Mouse (Mus musculus) erythroblast, adult 5-6 weeks (primary cell): ENCODE measurements around the gene 4632433K11Rik. TPM values are rescaled to one million over a fixed set of nuclear protein-coding genes. Genes with fewer than 3 reads are reported as not detected.
"Not testable (repeated sequence)": the region's sequence is repeated elsewhere in the genome, so short reads cannot be mapped to it uniquely, and the experiment has no call there.

ENCODE experiments used
- ATAC-seq: replicated peaks from 2 replicates; pipeline ENCODE4 v1.8.0; 2016; ENCODE audit warnings: moderate number of reproducible peaks, mild to moderate bottlenecking, moderate TSS enrichment, inconsistent platforms; ENCODE audit not compliant: poor library complexity, low FRiP score, severe bottlenecking
- total RNA-seq, 2 experiments: library from RNA; stranded (forward) in 1 of 2; stranded (reverse) in 1 of 2; fragments of 150-400 nt in 1 of 2; fragments of 200-764, 138-1000 nt in 1 of 2; gene quantifications; 2 replicates each; pipeline versions ENCODE4 v1.2.3 to v1.2.4; 2015 to 2017; ENCODE audit warnings: low replicate concordance in 2 of 2

Gene 4632433K11Rik
- total RNA-seq, 2 experiments from 2014 or later: 0.60 TPM; not detected in 1

DNA sequence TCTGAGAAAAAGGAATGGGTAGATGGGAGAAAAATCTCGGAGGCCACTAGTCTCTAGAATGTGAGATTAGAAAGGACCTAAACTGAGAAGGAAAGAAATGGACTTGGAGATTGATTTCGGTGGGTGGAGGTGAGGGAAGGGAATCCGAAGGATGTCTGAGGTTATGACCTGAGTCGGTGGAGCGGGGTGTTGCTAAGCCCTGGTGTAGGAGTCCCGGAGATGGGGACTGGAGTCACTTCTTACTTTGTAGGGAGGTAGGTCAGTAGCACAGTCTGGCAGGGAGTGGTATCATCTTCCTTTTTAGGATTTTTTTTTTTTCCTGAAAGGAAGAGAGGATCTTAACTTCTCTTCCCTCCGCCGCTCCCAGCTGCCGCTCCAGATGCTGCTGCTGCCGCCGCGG, 18.5 kb downstream of the 4632433K11Rik start:
- no peak for ATAC-seq

DNA sequence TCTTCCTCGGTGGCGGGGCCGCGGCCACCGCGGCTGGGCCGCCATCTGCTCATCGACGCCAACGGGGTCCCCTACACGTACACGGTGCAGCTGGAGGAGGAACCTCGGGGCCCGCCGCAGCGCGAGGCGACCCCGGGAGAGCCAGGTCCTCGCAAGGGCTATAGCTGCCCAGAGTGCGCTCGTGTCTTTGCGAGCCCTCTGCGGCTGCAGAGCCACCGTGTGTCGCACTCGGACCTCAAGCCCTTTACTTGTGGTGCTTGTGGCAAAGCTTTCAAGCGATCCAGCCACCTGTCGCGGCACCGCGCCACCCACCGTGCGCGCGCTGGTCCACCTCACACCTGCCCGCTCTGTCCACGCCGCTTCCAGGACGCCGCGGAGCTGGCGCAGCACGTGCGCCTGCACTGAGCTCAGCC, 19.0 kb downstream of the 4632433K11Rik start:
- ATAC-seq: no peak

DNA sequence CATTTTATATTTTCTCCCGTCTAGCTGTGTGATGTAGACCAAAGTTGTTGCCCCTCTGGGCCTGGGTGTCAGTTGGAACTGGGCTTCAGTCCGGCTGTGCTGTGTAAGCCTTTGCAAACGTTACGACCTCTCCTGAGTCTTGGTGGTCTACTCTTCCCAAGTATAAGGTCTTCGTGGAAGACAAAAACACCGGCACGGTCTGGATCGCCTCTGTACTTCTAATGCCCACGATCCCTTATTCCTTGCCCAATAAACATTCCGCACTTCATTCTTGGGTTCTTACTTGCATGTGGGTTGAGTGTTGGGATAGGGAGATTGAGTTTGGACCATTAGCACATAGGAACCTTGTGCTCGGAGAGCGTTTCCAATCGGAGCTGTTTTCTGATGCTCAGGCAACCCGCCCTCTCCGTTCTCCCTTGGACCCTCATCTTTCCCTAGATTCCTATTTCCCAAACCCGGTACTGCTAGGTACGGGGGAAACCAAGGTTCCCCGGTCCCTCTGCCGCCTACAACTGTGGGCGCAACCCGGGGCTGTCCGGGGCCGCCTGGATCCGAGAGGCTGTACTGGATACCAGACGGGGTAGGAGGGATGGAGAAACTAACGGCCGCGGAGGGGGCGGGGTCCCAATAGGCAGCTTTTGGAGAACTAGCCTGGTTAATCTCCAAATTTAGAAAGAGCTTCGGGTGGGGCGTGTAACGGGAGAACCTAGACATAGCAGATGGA, 19.7 kb downstream of the 4632433K11Rik start:
- no peak for ATAC-seq

DNA sequence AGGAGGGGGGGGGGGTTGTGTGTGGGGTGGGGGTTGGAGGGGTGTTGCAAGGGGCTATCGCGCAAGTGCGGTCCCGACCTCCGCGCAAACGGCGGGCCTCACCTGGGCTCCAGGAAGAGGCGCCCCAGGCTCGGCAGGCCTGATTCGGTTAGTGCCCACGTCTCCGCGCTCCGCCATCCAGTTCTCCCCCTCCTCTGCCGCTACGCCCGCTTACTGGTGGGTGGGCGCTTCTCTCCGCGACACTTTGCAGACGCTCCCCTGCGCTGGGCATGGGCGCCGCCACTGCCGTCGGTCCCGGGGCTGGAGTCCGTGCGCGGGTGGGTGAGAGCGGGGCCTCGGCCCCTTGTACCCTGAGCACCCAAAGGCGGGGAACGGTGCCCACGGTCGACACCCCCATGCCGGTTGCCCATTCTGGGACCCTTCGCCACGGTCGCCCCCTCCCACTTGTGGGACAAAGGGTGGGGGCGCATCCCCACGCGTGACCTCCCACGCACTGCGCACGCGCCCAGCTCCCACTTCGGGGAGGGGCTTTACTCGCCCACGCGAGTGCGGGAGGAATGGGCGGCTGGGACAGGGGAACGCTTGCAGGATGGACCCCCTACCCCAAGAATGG, 22.8 kb downstream of the 4632433K11Rik start:
- ATAC-seq: no peak

DNA sequence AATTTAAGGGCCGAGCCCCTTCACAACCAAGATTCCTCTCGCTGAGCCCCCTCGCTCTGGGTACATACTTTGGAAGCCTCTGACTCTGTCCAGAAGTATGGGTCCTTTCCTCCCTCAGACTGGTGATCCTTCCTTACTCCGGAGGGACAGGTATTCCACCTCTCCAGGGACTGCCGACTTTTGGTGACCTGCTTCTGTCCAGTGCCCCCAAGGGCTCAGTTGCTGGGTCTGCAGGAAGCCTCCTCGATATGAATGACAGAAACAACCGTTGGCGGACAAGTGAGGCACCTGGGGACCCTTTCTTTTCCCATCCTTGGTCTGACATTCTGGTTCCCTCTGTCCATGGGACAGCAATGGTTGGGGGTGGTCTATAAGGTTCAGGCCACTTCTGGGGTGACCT, 23.5 kb downstream of the 4632433K11Rik start:
- no peak for ATAC-seq

DNA sequence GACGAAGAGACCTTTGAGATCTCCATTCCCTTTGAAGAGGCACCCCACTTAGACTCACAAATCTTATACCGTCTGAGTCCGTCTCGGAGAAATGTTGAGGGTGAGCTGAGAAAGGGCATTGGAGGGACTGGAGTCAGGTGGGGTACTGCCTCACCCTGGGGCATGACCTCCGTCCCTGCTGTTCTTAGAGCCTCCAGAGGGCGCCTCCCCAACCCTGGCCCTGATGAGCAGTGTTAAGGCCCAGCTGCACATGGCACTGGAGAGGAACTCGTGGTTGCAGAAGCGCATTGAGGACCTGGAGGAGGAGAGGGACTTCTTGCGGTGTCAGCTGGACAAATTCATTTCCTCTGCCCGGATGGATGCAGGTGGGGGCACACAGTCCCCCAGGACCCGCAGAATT, 23.9 kb downstream of the 4632433K11Rik start:
- ATAC-seq: no peak

DNA sequence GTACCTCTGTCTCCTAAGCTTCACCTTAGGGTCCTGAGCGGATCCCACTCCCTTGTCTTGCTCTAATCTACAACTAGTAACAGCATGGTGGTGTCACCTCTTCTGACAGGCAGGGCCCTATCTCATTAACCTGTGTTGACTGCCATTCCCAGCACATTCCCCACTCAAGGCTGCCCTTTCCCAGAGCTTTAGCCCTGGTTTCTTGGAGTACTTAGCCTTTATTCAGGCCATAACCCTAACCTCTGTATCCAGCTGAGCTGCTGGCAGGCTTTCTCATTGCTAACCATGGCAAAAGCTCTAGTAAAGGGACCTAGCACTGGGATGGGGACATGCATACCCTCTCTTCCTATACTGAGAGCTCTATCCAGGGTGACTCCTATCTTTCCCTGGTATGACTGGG, 24.7 kb downstream of the 4632433K11Rik start:
- ATAC-seq: no peak

DNA sequence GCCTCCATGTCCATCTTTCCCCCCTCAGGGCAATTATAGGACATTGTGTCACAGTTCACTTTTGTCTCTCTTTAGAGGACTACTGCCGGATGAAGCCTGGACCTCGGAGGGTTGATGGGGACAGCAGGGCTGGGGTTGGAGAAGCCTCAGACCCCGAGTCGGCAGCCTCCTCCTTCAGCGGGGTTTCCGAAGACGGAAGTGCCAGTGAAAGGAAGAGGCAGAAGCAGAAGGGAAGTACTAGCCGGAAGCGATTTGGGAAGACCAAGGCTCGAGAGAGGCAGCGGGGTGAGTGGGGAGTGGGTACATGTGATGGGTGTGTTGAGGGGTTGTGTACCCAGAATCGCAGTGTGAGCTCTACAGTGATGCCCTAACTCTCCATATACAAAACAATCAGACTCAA, 25.5 kb downstream of the 4632433K11Rik start:
- ATAC-seq: no peak

DNA sequence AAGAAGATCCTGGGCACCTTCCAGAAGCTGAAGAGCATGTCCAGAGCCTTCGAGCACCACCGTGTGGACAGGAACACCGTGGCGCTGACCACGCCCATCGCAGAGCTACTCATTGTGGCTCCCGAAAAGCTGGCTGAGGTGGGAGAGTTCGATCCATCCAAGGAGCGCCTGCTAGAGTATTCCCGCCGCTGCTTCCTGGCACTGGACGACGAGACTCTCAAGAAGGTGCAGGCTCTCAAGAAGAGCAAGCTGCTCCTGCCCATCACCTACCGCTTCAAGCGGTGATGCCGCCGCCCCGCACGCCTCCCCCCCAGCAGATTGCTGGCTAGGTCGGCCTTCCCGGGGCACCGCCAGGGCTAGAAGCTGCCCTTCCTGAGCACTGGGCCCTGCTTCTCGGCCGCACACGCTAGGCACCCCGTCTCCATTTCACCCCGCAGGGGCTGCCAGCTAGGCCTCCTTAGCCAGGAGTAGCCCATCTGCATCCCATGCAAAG, 26.4 kb downstream of the 4632433K11Rik start:
- peak; percentile 67 for ATAC-seq

DNA sequence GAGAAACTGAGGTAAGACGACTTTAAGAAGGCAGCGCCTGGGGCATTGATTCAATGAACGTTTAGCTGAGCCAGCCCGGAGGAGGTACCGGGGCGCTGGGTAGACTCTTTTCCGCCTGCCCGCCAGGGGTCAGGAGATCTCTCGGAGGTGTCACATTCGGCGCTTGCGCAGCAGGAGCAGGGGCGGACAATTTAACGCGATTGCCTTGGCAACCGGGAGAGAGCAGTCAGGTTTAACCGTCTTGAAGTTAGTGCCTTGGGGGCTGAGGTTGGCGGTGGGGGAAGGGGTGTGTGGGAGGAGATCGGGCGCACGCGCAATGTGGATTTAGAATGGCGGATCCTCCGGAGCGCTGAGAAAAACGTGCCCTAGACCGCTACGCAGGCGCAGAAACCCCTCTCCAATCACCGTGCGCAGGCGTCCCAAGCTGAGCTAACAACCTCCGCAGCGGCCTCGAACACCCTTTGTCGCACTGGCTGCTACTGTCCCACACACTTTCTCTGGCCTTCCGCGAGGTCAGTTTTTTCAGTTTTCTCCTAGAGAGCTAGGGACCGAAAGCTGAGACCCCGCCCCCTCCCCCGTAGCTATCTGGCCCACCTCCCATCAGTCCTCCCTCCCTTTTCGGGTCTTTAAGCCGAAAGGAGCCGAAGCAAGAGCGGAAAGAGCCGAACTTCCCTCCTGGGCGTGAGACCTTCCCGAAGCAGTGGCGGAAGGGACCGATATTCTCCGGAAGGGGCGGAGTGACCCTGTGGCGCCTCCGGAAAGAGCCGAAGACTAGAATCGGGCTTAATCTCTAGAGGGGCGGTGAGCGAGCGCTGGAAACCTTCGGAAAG, 27.2 kb downstream of the 4632433K11Rik start:
- ATAC-seq: peak; percentile 84

DNA sequence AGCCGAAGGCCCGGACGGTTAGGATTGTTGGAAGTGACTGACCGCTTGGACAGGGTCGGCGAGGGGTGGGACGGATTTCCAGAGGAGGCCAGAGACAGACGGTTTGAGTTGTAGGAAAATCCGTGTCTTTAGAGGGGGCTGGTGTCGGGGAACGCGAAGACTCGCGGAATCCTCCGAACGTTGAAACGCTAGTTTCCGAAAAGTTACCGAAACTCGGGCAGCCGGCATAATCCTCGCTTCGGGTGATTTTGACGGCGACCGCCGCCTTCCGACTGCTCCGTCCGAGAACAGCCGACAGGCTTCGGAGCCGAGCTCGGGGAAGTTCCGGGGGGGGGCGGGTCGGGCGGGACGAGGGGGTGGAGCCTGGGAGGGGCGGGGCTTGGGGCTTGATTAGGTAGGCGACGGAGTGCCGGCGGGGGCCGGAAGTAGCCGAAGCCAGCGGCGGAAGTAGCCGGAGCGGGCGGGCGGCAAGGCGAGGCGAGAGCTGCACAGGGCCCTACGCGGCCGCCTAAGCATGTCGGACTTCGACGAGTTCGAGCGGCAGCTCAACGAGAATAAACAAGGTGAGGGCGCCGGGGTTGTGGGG, 27.9 kb downstream of the 4632433K11Rik start, which contains the start of gene U2af2:
Gene U2af2, plus strand, starts transcription at position 370 of the 586 bp plus-strand sequence.
- peak; percentile 60 for ATAC-seq

DNA sequence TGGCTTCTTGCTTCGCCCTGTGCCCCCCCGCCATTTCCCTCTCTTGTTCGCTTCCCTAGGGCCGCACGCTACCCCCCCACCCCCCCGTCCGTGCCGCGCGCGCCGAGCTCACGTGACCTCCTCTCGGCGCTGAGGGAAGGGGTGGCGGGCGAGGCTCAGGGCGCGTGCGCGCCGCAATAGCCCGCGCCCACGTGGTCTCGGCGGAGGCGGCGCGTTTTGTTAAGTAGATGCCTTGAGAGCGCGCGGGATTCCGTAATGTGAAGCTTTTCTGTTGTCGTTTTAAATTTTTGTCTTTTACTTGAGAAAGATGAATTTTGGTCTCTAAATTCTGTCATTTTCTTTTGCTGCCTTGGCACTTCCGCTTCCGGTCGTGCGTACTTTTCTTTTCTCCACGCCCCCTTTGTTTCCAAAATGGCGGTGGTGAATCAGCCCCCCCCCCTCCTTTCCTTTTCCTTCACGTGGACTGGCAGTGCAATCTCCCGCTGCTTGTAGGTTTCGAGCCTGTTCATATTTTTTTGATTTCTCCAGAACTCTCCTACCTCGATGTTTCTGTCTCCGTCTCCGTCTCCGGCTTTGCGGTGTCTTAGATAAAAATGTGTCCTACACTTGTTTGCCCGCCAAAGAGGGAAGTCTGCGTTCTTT, 28.6 kb downstream of the 4632433K11Rik start:
- no peak for ATAC-seq

DNA sequence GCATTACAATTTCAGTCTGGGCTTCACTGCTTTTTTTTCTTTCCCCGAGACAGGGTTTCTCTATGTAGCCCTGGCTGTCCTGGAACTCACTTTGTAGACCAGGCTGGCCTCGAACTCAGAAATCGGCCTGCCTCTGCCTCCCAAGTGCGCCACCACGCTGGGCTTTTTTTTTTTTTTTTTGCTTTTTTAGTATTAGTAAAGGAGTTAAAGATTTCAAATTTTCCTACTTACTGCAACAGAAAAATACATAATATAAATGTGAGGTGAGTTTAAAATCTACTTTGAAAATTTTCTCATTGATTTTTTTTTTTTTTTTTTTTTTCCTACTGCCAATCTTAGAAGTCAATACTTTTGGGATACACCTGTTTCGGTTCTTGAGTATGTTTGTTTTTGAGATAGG, 31.0 kb downstream of the 4632433K11Rik start:
- ATAC-seq: no peak

DNA sequence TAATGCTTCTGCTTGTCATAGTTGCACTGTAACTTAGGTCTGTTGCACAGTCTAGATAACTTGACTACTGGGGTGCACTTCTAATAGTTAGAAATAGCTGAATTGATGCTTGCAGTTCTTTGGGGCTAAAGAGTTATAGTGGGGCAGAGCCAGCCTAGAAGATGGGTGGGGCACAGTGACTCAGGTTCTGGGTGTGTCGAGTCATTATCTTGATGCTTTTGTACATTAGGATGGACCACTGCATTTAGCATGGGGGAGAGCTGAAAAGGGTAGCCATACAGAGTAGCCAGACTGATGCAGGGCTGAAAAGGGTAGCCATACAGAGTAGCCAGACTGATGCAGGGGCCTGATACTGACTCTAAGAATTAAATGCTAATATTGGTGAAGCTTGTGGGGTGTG, 39.7 kb downstream of the 4632433K11Rik start:
- ATAC-seq: peak; percentile 84

DNA sequence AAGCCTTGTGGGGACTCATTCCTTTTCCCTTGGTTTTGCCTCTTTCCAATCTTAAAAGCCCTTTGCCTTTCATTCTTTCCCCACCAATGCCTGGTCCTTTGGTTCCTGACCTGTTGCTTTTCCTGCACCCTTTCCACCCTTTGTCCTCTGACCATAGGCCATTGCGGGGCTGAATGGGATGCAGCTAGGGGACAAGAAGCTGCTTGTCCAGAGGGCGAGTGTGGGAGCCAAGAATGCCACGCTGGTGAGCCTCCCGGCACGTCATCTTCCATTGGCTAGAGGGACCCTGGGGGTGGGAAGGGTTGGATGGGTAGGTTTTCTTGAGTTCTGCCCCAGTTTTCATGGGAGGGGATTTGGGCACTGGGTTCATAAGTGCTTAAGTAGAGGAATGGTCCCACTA, 41.1 kb downstream of the 4632433K11Rik start:
- ATAC-seq: no peak

DNA sequence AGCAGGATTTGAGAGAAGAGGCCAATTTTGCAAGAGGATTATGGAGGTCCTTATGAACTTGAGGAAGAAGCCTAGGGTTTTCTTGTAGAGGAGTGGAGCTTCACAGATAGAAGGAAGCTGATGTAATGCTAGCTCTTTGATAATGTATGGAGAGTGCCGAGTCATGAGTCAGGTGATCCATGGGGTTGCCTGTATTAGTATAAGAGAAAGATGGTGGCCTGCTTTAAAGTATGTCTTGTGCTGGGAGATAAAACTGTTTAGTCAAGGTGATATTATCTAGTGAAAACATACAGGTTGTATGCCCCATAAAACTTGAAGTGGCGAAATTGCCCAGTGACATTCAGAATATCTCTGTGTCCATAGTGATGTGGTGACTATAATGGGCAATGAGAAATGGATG, 43.0 kb downstream of the 4632433K11Rik start:
- no peak for ATAC-seq

DNA sequence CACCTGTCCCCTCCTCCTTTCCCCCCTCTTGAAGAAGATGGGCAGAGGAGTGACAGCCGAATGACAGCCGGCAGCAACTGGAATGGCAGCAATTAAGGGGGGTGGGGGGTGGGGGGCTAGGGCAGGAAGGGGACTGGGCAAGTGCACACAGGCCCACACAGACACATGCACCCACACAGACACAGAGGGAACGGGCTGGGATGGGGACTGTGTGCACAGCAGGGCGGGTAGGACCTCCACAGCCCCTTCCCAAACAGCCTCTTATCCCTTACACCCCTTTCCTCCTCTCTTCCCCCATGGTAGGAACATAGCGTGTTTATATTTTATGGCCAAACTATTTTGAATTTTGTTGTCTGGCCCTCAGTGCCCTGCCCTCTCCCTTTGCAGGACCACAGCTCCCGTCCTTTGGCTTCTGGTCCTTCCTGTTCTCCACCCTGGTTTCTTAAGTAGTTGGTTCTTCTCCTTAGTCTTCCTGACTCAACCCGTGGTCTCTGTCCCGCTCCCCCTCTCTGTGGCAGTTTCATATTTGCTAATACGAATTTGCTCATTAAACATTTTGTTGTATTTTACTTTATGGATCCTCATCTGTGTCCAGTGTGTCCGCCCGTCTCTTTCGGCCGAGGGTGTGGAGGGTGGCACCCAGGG, 45.6 kb downstream of the 4632433K11Rik start:
- ATAC-seq: not testable (repeated sequence)

DNA sequence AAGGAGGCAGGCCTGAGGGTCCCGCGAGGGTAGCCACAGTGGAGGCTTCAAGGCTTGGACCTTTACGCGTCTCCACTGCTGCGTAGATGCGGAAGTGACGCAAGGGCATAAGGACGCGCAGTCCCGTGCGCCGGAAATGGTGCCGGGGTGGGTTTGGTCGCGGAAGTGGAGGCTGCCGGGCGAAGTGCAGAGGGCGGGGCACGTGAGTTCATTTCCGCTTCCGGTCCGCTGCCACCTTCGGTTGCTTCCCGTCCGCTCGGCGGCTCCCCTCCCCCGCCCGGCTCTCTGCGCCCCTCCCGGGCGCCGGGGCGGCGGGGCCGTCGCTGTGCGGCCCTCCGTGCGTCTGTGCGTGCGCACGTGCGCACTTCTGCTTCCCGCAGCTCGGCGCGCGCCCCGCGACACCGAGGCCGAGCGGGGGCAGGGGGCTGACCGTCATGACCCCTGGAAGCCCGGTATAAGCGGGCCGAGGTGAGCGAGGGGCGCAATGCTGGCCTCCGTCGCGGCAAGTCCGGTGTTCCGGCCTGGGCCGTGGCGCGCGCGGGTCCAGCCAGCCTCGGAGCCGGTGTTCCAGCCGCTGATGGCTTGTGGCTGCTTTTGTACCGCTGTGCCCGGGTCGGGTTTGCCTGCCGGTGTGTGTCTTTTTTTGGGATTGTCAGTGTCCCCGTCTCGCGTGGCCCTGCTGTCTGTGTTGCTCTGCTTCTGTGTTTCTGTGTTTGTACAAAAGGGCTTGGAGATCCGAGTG, 46.3 kb downstream of the 4632433K11Rik start, which contains the start of gene Epn1:
Gene Epn1, plus strand, starts transcription at position 226 of the 742 bp plus-strand sequence.
- ATAC-seq: peak; percentile 95
